Mouse (Mus musculus): ENCODE results near the gene Kctd2. TPM values are rescaled to one million over a fixed set of nuclear protein-coding genes. Genes with fewer than 3 reads are reported as not detected.
"Not testable (repeated sequence)": the region's sequence is repeated elsewhere in the genome, so short reads cannot be mapped to it uniquely, and the experiment has no call there.

Gene Kctd2
- polyA plus RNA-seq, 1 experiment from 2014 or later, result 4.8 TPM

GRCm38 (mm10) chr11:115377854-115378253, 42.1 kb upstream of the Kctd2 start:
- no peak for ATAC-seq (ENCODE audit: low FRiP score, low TSS enrichment)
- H3K27ac ChIP-seq (ENCODE audit: low read length), result no peak overlapping the region
- H3K9ac ChIP-seq (replicated peaks; ENCODE audit: low read length), result no peak overlapping the region
- H3K4me2 ChIP-seq (replicated peaks; ENCODE audit: low read depth, low read length), result no peak overlapping the region
- H3K9me3 ChIP-seq (ENCODE audit: low read length), result no peaks in the 10 kb centered on the region
- no peak overlapping the region for H3K4me3 ChIP-seq (ENCODE audit: low read length)
- WGBS, result 81% methylated on average over 7 of the region's 7 CpGs
- peaks cover 20% of the 10 kb centered on the region for H3K4me1 ChIP-seq (ENCODE audit: insufficient read depth, low read length)
- H3K36me3 ChIP-seq (ENCODE audit: insufficient read depth, low read length), result no peaks in the 10 kb centered on the region
- H3K27me3 ChIP-seq (ENCODE audit: insufficient read depth, low read length), result peaks cover 28% of the 10 kb centered on the region

GRCm38 (mm10) chr11:115381276-115381675, 38.7 kb upstream of the Kctd2 start:
- Histone ChIP-seq H3K27me3 (ENCODE audit: insufficient read depth, low read length) (peaks cover under 1% of the 10 kb centered on the region), H3K4me1 (ENCODE audit: insufficient read depth, low read length) (peaks cover 36% of the 10 kb centered on the region), H3K9me3 (ENCODE audit: low read length) (no peaks in the 10 kb centered on the region), H3K27ac (ENCODE audit: low read length) (peak overlapping the region; percentile 53; the same call in 1 of the 2 replicates), H3K9ac (replicated peaks; ENCODE audit: low read length) (peak overlapping the region; percentile 84; the same call in 1 of the 2 replicates), H3K36me3 (ENCODE audit: insufficient read depth, low read length) (no peaks in the 10 kb centered on the region), H3K4me2 (replicated peaks; ENCODE audit: low read depth, low read length) (peak overlapping the region; percentile 83), H3K4me3 (ENCODE audit: low read length) (peak overlapping the region; percentile 74)
- 11% methylated on average over 9 of the region's 9 CpGs for WGBS
- no peak for ATAC-seq (ENCODE audit: low FRiP score, low TSS enrichment)

- peak within 1 kb of the TSS; percentile 83 for H3K4me2 ChIP-seq (replicated peaks; ENCODE audit: low read depth, low read length)
- peak; percentile 93 for ATAC-seq (ENCODE audit: low FRiP score, low TSS enrichment)
- no peaks in the 10 kb centered on the region for H3K36me3 ChIP-seq (ENCODE audit: insufficient read depth, low read length)
- peaks cover 36% of the 10 kb centered on the region for H3K4me1 ChIP-seq (ENCODE audit: insufficient read depth, low read length)
- H3K9ac ChIP-seq (replicated peaks; ENCODE audit: low read length), result peak within 1 kb of the TSS; percentile 84
- peak within 1 kb of the TSS; percentile 72 for H3K27ac ChIP-seq (ENCODE audit: low read length)
- no peaks in the 10 kb centered on the region for H3K9me3 ChIP-seq (ENCODE audit: low read length)
- H3K27me3 ChIP-seq (ENCODE audit: insufficient read depth, low read length), result no peaks in the 10 kb centered on the region; the same call in 1 of the 2 replicates
- WGBS, result under 1% methylated on average over 74 of the region's 76 CpGs
- H3K4me3 ChIP-seq (ENCODE audit: low read length), result peak within 1 kb of the TSS; percentile 74
Measured at GRCm38 (mm10) chr11:115381743-115382539, 38.0 kb upstream of the Kctd2 start, which contains the start of gene Cdr2l. Gene Cdr2l, plus strand, starts transcription at chr11:115381916.

GRCm38 (mm10) chr11:115382891-115383290, 37.0 kb upstream of the Kctd2 start:
- Histone ChIP-seq H3K4me3 (ENCODE audit: low read length) (peak overlapping the region; percentile 74), H3K4me1 (ENCODE audit: insufficient read depth, low read length) (peaks cover 36% of the 10 kb centered on the region), H3K27me3 (ENCODE audit: insufficient read depth, low read length) (no peaks in the 10 kb centered on the region), H3K36me3 (ENCODE audit: insufficient read depth, low read length) (no peaks in the 10 kb centered on the region), H3K27ac (ENCODE audit: low read length) (no peak overlapping the region; the same call in 1 of the 2 replicates), H3K9ac (replicated peaks; ENCODE audit: low read length) (peak overlapping the region; percentile 84), H3K9me3 (ENCODE audit: low read length) (no peaks in the 10 kb centered on the region), H3K4me2 (replicated peaks; ENCODE audit: low read depth, low read length) (peak overlapping the region; percentile 83)
- WGBS, result 13% methylated on average over 5 of the region's 5 CpGs
- no peak for ATAC-seq (ENCODE audit: low FRiP score, low TSS enrichment)

GRCm38 (mm10) chr11:115383701-115384474, 36.0 kb upstream of the Kctd2 start:
- Histone ChIP-seq H3K4me1 (ENCODE audit: insufficient read depth, low read length) (peaks cover 36% of the 10 kb centered on the region), H3K4me3 (ENCODE audit: low read length) (no peak overlapping the region), H3K4me2 (replicated peaks; ENCODE audit: low read depth, low read length) (peak overlapping the region; percentile 83), H3K27ac (ENCODE audit: low read length) (peak overlapping the region; percentile 22), H3K27me3 (ENCODE audit: insufficient read depth, low read length) (no peaks in the 10 kb centered on the region), H3K9ac (replicated peaks; ENCODE audit: low read length) (no peak overlapping the region), H3K9me3 (ENCODE audit: low read length) (no peaks in the 10 kb centered on the region), H3K36me3 (ENCODE audit: insufficient read depth, low read length) (no peaks in the 10 kb centered on the region)
- ATAC-seq (ENCODE audit: low FRiP score, low TSS enrichment), result no peak
- WGBS, result 54% methylated on average over 16 of the region's 16 CpGs

GRCm38 (mm10) chr11:115384587-115384986, 35.3 kb upstream of the Kctd2 start:
- ATAC-seq (ENCODE audit: low FRiP score, low TSS enrichment), result no peak
- Histone ChIP-seq H3K4me1 (ENCODE audit: insufficient read depth, low read length) (peaks cover 36% of the 10 kb centered on the region), H3K9me3 (ENCODE audit: low read length) (no peaks in the 10 kb centered on the region), H3K27me3 (ENCODE audit: insufficient read depth, low read length) (no peaks in the 10 kb centered on the region), H3K4me2 (replicated peaks; ENCODE audit: low read depth, low read length) (peak overlapping the region; percentile 83; the same call in 1 of the 2 replicates), H3K9ac (replicated peaks; ENCODE audit: low read length) (peak overlapping the region; percentile 24), H3K4me3 (ENCODE audit: low read length) (no peak overlapping the region), H3K27ac (ENCODE audit: low read length) (peak overlapping the region; percentile 22), H3K36me3 (ENCODE audit: insufficient read depth, low read length) (no peaks in the 10 kb centered on the region)
- 54% methylated on average over 5 of the region's 5 CpGs for WGBS

GRCm38 (mm10) chr11:115386859-115387258, 33.1 kb upstream of the Kctd2 start:
- not testable (repeated sequence) for H3K9ac ChIP-seq (replicated peaks; ENCODE audit: low read length); H3K4me2 ChIP-seq (replicated peaks; ENCODE audit: low read depth, low read length); H3K9me3 ChIP-seq (ENCODE audit: low read length); H3K4me3 ChIP-seq (ENCODE audit: low read length); H3K36me3 ChIP-seq (ENCODE audit: insufficient read depth, low read length); ATAC-seq (ENCODE audit: low FRiP score, low TSS enrichment); H3K27me3 ChIP-seq (ENCODE audit: insufficient read depth, low read length); H3K27ac ChIP-seq (ENCODE audit: low read length)
- H3K4me1 ChIP-seq (ENCODE audit: insufficient read depth, low read length), result peaks cover 30% of the 10 kb centered on the region
- 92% methylated on average over 3 of the region's 3 CpGs for WGBS

GRCm38 (mm10) chr11:115391358-115391757, 28.6 kb upstream of the Kctd2 start:
- no peak overlapping the region for H3K27ac ChIP-seq (ENCODE audit: low read length)
- WGBS, result 87% methylated on average over 7 of the region's 7 CpGs
- H3K9ac ChIP-seq (replicated peaks; ENCODE audit: low read length), result no peak overlapping the region
- peaks cover 24% of the 10 kb centered on the region for H3K36me3 ChIP-seq (ENCODE audit: insufficient read depth, low read length)
- no peak for ATAC-seq (ENCODE audit: low FRiP score, low TSS enrichment)
- H3K4me1 ChIP-seq (ENCODE audit: insufficient read depth, low read length), result no peaks in the 10 kb centered on the region
- no peak overlapping the region for H3K4me2 ChIP-seq (replicated peaks; ENCODE audit: low read depth, low read length)
- no peaks in the 10 kb centered on the region for H3K9me3 ChIP-seq (ENCODE audit: low read length)
- H3K4me3 ChIP-seq (ENCODE audit: low read length), result no peak overlapping the region
- H3K27me3 ChIP-seq (ENCODE audit: insufficient read depth, low read length), result no peaks in the 10 kb centered on the region

GRCm38 (mm10) chr11:115393721-115394325, 26.1 kb upstream of the Kctd2 start:
- Histone ChIP-seq H3K4me3 (ENCODE audit: low read length) (peak overlapping the region; percentile 18; the same call in 1 of the 2 replicates), H3K4me2 (replicated peaks; ENCODE audit: low read depth, low read length) (peak overlapping the region; percentile 36), H3K36me3 (ENCODE audit: insufficient read depth, low read length) (peaks cover 24% of the 10 kb centered on the region), H3K9me3 (ENCODE audit: low read length) (no peaks in the 10 kb centered on the region), H3K9ac (replicated peaks; ENCODE audit: low read length) (no peak overlapping the region), H3K27me3 (ENCODE audit: insufficient read depth, low read length) (no peaks in the 10 kb centered on the region), H3K4me1 (ENCODE audit: insufficient read depth, low read length) (no peaks in the 10 kb centered on the region), H3K27ac (ENCODE audit: low read length) (no peak overlapping the region)
- 0 out of 2 replicates have a peak, but pooled peaks have one; percentile 39 for ATAC-seq (ENCODE audit: low FRiP score, low TSS enrichment)
- WGBS, result 62% methylated on average over 34 of the region's 34 CpGs
